Mouse (Mus musculus): Measurements from ENCODE around the gene Scaper.

Gene Scaper

DNA sequence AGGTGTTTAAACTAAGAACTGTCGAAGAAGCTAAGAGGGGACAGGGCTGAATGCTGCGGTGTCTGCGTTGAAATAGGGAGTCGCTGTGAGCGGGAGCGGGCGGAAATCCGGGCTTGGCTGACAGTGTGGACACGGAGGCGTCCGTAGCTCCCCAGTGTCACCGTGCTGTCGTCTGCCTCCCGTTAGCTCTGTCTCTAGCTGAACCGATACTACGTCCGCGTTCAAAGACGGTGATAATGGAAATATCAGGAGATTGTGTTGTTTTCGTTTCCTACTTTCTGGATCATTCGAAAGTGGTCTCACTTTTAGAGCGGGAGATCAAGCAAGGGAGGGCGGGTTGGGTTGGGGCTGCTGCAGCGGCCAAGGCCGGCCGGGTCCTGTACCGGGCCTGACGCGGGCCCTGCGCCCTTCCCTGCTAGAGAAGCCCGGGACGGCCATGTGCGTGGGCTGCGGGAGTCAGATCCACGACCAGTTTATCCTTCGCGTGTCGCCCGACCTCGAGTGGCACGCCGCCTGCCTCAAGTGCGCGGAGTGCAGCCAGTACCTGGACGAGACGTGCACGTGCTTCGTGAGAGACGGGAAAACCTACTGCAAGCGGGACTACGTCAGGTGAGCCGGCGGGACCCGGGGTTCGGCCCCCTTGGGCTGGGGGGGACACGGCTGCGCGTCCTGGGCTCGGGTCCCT, 396.1 kb downstream of the Scaper start:
- in situ Hi-C loops (cut with MboI, MseI), result loop anchor here (10.0 to 25.0 kb wide), 3 partner anchors 843 to 1755 kb away; partner anchors contain the start of gene Snupn (in 1 of the 2)

DNA sequence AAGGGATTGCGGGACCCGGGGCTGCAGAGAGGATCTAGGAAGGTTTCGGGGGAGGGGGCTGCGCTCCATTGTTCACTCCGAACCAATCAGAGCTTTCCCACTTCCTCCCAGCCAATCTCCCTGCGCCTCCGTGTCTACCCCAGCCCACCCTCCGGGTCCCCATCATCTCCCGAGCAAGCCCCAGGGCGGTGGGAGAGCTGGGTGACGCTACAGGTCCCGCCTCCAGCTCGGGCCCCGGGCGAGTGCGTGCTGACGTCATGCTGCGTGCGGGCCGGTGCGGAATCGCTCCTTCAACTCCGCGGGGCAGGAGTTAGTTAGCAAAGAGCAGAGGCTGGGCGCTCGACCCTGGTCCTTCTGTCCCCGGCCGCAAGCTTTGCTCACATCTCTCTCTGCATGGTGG, 397.0 kb downstream of the Scaper start:
- in situ Hi-C loops (cut with MboI, MseI), result loop anchor here (10.0 to 25.0 kb wide), 3 partner anchors 844 to 1754 kb away; partner anchors contain the start of gene Snupn (in 1 of the 2)

DNA sequence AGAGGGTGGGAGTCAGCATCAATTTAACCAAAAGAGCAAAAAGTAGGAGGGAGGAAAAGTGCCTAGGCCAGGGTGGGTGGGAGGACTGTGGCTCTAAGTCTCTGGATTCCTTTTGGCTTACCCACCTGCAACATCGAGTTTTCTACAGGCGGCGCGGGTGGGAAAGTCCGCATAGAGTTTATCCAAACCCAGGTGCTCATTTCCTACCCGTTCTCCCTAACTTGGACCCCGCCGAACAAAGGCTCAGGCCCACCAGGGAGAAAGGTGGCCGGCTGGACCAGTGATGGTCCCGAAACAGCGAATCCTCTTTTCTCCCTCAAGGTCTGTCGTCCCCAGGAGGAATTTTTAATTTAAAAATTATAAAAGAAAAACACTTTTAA, 397.5 kb downstream of the Scaper start:
- in situ Hi-C loops (cut with MboI, MseI), result loop anchor here (10.0 to 25.0 kb wide), 3 partner anchors 844 to 1753 kb away; partner anchors contain the start of gene Snupn (in 1 of the 2)

DNA sequence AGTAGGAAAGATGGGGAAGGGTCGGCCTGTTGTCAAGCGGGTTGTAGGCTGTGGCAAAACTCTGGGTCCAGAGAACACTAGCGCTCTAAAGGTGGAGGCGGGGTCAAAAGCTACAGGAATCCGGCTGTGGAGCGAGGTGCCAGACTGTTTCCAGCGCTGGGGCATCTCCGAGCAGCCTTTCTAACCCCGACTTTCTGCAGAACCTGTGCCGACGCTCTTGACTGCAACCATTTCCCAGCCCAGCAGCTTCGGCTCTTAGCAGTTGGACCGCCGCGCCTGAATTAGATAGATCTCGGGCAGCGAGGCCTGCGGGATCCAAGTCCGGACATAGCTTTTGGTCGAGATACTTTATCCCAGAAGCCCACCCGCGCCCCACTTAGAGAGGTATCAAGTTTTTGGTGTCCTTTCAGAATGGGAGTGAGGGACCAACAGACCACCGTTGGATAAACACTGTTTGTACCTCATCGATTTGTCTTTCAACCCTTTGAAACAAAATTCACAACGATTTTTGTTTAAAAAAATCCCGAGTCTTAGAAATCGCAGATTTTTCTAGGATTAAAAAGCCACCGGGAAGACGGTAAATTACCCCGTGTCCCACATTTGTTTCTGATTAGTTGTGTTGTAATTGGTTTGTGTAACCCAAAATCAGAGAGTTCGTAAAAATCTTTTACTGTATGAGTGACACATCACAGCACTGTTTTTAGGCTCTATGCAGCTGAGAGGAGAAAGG, 398.1 kb downstream of the Scaper start:
- in situ Hi-C loops (cut with MboI, MseI), result loop anchor here (10.0 to 25.0 kb wide), 3 partner anchors 845 to 1753 kb away; partner anchors contain the start of gene Snupn (in 1 of the 2)

DNA sequence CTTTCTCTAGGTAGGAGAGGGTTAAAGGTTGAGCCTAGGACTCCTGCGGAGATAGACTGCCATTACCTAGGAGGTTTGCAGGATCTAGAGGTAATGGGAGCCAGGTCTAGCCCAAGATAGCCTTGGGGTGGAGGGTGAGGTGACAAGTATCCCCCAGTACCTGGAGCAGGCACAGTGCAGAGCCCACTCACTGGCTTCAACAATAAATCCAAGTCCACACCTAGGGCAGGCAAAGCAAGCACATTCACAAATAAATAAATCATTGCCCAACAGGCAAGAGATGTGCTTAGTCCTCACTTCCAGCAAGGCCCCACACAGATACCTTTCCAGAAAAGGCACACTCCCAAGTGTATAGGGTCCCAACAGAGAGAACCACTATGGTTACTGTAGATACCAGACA, 398.9 kb downstream of the Scaper start:
- in situ Hi-C loops (cut with MboI, MseI), result loop anchor here in 1 of 2 experiments (25.0 kb wide), 1 partner anchor 1752 kb away; no protein-coding TSS in a partner anchor

DNA sequence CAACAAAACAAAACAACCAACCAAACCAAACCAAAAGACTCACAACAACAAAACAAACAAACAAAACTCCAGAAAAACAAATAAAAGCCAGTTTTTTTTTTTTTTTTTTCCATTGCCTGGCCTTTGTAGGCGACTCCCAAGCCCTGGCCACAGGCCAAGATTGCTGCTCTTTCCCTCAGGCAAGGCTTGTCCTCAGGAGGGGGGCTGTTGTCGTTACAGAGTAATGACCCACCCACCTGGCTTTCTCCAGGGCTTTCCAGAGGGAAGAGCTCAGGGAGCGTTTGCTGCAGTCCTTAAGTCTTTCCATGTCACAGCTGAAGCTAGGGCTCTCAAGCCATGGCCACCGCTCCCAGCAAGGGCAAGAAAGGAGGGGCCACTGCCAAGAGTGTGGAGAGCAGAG, 399.5 kb downstream of the Scaper start, which contains the start of gene Isl2:
Isl2 (plus strand) TSS at position 296 of the 400 bp plus-strand sequence.
- in situ Hi-C loops (cut with MboI, MseI), result loop anchor here in 1 of 2 experiments (25.0 kb wide), 1 partner anchor 1751 kb away; no protein-coding TSS in a partner anchor

DNA sequence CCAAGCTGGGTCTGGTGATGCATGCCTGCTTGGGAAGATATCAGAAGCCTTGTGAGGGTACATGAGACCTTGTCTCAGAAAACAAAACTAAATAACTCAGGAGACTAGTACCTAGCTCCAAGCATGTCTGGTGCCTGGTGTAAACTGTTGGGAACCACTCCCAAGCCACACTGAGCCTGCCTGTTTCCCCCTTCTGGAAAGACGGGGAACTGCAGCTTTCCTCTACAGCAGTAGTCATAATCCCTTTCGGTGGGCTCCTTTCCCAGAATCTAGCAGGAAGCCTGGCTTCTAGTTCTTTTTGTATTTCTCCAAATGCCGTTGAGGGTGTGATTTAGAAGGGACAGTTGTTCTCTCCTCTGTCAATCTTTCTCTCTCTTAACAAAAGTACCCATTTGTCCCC, 402.0 kb downstream of the Scaper start:
- in situ Hi-C loops (cut with MboI, MseI), result loop anchor here in 1 of 2 experiments (25.0 kb wide), 1 partner anchor 1749 kb away; no protein-coding TSS in a partner anchor

DNA sequence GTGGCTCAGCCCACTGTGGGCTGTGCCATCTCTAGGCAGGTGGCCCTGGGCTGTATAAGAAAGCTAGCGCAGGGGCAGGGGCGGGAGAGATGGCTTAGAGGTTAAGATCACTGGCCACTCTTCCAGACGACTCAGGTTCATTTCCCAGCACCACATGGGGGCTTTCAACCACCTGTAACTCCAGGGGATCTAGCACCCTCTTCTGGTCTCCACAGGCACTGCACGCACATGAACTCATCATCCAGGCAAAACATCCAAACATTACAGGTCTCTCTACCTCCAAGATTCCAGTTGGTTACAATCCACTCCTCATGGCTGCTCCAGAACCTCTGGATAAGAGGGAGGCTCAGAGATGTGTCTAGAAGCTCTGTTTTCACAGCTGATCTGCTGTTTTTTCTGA, 412.2 kb downstream of the Scaper start:
- in situ Hi-C loops (cut with MboI, MseI), result loop anchor here in 1 of 2 experiments (25.0 kb wide), 1 partner anchor 1738 kb away; no protein-coding TSS in a partner anchor

DNA sequence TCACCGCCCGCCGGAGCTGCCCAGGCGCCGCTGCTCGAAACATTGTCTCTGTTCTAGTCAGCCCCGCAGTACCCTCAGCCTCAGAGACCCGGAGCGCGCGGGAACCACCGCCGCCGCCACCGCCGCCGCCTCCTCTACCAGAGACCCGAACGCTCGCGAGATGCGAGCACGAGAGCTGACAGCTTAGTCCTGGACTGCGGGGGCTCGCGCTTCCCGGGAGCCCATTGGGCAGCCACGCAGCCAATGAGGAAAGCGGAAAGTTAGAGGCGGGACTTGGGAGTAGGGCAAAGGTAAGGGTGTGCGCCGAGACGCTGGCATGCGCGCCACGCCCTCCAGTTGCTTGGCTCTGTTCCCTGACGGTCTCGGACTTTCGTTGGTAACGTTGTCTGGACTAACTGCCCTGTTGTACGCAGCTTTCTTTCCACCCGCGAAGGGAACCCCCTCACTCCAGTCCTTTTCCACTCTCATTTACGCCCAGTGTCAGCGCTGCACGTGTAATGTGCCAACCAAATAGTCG, 425.8 kb downstream of the Scaper start, which contains the start of gene Etfa:
Etfa (minus strand) TSS at position 217 of the 517 bp plus-strand sequence.
- in situ Hi-C loops (cut with MboI, MseI), result loop anchor here in 1 of 2 experiments (25.0 kb wide), 1 partner anchor 1850 kb away; the partner anchor contains the start of gene Cul5

DNA sequence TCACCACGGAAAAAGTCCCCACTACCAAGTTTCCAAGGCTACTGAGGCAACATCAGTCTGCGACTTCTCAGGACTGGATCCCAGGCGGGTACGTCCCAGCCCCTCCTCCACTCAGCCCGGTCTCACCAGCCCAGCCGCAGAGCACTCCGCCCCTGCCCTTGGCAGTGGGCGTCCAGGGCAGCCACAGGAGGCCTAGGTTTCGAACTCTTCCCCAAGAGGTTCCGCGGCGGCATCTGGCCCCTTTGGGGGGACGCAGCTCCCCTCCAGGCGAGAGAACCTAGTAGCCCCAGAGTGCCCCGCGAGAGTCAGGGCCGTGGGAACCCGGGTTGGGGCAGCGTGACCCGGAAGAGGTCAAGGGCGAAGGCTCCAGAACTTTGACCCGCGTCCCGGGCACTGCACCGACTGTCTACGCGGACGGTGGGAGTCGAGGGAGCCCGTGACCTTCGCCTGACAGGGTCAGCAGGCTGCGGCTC, 426.4 kb downstream of the Scaper start:
- in situ Hi-C loops (cut with MboI, MseI), result loop anchor here in 1 of 2 experiments (25.0 kb wide), 1 partner anchor 1849 kb away; the partner anchor contains the start of gene Cul5

DNA sequence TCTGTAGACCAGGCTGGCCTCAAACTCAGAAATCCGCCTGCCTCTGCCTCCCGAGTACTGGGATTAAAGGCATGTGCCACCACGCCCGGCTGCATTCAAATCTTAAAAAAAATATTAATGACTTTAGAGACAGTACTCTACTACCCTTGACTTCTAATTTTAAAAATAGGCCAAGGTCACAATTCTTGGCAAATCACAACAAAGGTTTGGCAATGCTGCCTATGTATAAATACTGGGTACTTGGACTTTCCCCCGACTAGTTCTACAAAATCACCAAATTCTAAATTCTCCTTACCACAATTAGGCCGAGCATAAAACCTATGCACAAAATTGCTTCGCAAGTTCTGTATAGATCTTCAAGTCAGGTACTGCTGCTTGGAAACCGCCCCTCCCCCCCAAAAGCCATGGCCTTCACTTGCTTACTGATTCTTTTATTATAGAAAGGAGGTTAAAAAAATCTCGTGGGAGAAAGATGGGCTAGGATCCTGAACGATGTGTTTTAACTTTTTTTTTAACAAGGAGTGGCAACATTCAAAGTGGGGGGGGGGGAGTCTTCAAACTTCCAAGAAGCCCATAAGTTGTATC, 427.2 kb downstream of the Scaper start:
- in situ Hi-C loops (cut with MboI, MseI), result loop anchor here in 1 of 2 experiments (25.0 kb wide), 1 partner anchor 1848 kb away; the partner anchor contains the start of gene Cul5

DNA sequence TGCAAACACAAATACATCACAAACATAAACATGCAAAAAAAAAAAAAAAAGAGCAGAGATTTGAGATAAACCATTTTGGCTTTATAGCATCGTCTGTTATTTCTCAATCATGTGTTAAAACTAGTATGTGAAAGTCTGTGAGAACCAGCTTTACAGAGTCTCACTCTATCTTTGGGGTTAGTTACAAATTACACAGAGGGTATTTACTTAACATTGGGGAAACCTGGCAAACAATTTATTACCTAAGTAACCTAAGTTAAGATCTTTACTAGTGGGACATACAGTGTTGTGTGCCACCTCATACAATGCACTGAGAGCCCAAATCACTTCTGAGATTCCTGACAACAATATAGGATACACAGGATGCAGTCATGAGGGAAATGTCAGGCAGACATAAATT, 428.2 kb downstream of the Scaper start:
- in situ Hi-C loops (cut with MboI, MseI), result loop anchor here in 1 of 2 experiments (25.0 kb wide), 1 partner anchor 1847 kb away; the partner anchor contains the start of gene Cul5

DNA sequence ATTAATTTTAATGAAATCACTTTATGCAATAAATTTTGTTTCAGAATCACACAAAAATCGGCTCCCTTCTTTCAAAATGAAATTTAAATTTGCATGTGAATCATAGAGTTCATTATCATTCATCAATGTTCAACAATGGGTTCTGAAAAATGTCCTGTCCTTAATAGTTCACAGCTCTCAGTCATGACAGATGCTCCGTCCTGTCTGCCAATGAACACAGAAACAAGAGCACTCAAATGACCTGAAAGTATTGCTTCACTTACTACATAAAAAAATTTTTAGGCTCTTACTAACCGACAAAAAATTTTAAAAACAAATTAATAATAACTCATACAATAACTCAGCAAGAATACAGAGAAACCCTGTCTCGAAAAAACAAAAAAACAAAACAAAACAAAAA, 429.2 kb downstream of the Scaper start:
- in situ Hi-C loops (cut with MboI, MseI), result loop anchor here in 1 of 2 experiments (25.0 kb wide), 1 partner anchor 1846 kb away; the partner anchor contains the start of gene Cul5

DNA sequence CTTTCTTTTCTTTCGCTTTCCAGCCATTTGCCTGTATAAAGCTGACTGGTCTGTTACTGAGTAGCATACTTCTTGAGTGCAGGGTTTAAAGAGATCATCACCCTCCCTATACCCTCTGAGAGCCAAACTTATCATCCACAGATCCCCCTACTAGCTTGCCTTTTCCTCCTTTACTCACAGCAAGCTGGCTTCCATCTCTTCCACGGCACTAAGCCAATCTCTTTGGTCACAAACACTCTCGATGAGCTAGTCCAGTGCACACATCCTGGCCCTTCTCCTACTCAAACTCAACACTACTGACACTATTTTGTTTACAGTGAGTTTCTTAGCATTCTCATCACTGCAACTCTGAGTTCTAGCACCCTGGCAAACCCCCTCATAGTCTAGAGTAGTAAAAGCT, 430.0 kb downstream of the Scaper start:
- in situ Hi-C loops (cut with MboI, MseI), result loop anchor here in 1 of 2 experiments (25.0 kb wide), 1 partner anchor 1846 kb away; the partner anchor contains the start of gene Cul5
